In genomic region chr13:45325736-45326293, GRCm38 (mm10) we compare ENCODE assay signal across 14 mouse cellular contexts.
DNase-seq lines count a peak whose midpoint lies in the region.
"Had no signal": no experiment of that assay in that cellular context is flagged by ENCODE, and none has a peak within 500 bp of the region (broad histone marks: within the 10 kb centered on the region; RNA-seq: fewer than 3 reads in every experiment).

No protein-coding gene starts in this region.

- peak; percentile 27 for DNase-seq in layer of hippocampus, adult 9-11 months
- DNase-seq in layer of hippocampus, adult 9-10 months (ENCODE audit: low spot score) = no peak
- peak; percentile 26 for DNase-seq in retina, postnatal 1 day
- DNase-seq in retina, embryonic 14.5 days (ENCODE audit: low spot score) = no peak
- peak; percentile 13 to 24 for DNase-seq in right cerebral cortex, adult 2 months (ENCODE audit: low spot score in 2 of 2)
- no peak for DNase-seq in cerebellum, adult 11-12 months
- DNase-seq in kidney, postnatal 14 days = no peak
- DNase-seq: adrenal gland, postnatal 25 days; cerebellum, adult 9-10 months; kidney, adult 11 months; liver; spleen, adult 18-20 months; thymus, adult 18-20 months; thymus, postnatal 4 days had no signal

Comparison
In these comparisons a context has a peak if more than half of its experiments do, and no peak if none do; other contexts are left out.
1. DNase-seq: peak in layer of hippocampus, adult 9-11 months (single experiment), retina, postnatal 1 day (single experiment) and right cerebral cortex, adult 2 months (2 of 2); none in layer of hippocampus, adult 9-10 months (single experiment), retina, embryonic 14.5 days (single experiment), cerebellum, adult 11-12 months (single experiment) and kidney, postnatal 14 days (single experiment).